Mouse (Mus musculus) lung, embryonic 15.5 days (tissue): ENCODE data around the gene Tsg101. TPM values are rescaled to one million over a fixed set of nuclear protein-coding genes. Genes with fewer than 3 reads are reported as not detected.

Source experiments
- ATAC-seq: fragments of 200-750 bp; cut with Nextera tagmentation; 2 replicates; pipeline ENCODE4 v1.8.0; 2017; ENCODE audit warnings: moderate number of reproducible peaks, borderline replicate concordance; ENCODE audit not compliant: low FRiP score, low TSS enrichment; ENCODE audit errors: extremely low read depth
- H3K27ac ChIP-seq: fragments of 300-500 bp; sonication (generic); 2 replicates; pipeline ENCODE4 v1.5.1; 2015; ENCODE audit warnings: moderate library complexity, mild to moderate bottlenecking, inconsistent platforms
- H3K27me3 ChIP-seq: fragments of 300-500 bp; sonication (generic); 2 replicates; pipeline ENCODE4 v1.6.1; 2015; ENCODE audit warnings: inconsistent platforms
- H3K36me3 ChIP-seq: fragments of 300-500 bp; sonication (generic); 2 replicates; pipeline ENCODE4 v1.6.1; 2015; ENCODE audit warnings: inconsistent platforms
- H3K4me1 ChIP-seq: fragments of 300-500 bp; sonication (generic); 2 replicates; pipeline ENCODE4 v1.6.1; 2015; ENCODE audit warnings: inconsistent platforms
- H3K4me2 ChIP-seq: fragments of 300-500 bp; sonication (generic); 2 replicates; pipeline ENCODE4 v1.6.1; 2015; ENCODE audit warnings: inconsistent platforms, mild to moderate bottlenecking, moderate library complexity
- H3K4me3 ChIP-seq: fragments of 300-500 bp; sonication (generic); 2 replicates; pipeline ENCODE4 v1.5.1; 2015; ENCODE audit warnings: mild to moderate bottlenecking, inconsistent platforms
- H3K9ac ChIP-seq: fragments of 300-500 bp; sonication (generic); 2 replicates; pipeline ENCODE4 v1.6.1; 2015; ENCODE audit warnings: inconsistent platforms
- H3K9me3 ChIP-seq: fragments of 300-500 bp; sonication (generic); 2 replicates; pipeline ENCODE4 v1.6.1; 2016; ENCODE audit warnings: inconsistent platforms
- WGBS: fragments of 180-500 bp; shearing (Covaris S2); methylation state at CpG from one replicate; pipeline ENCODE4 v1.1.7; 2015; 5-methylcytosine and 5-hydroxymethylcytosine counted together
- polyA plus RNA-seq: library from polyadenylated mRNA; unstranded; fragments of >200 nt; fragmentation: Nextera tagmentation; extraction: Ambion mirVana; gene quantifications from 2 replicates; pipeline ENCODE4 v1.2.1, GENCODE M21; 2015

Gene Tsg101
- 157 and 163 TPM in 2 replicates for polyA plus RNA-seq

- under 1% methylated on average over 75 of the region's 75 CpGs for WGBS
- peak within 1 kb of the TSS; percentile 98 for H3K27ac ChIP-seq
- ATAC-seq: peak; percentile 96
- H3K4me1 ChIP-seq: peaks cover 37% of the 10 kb centered on the region
- H3K9ac ChIP-seq: peak within 1 kb of the TSS; percentile 94
- H3K4me3 ChIP-seq: peak within 1 kb of the TSS; percentile 75
- peaks cover 3% of the 10 kb centered on the region; the same call in 1 of the 2 replicates for H3K36me3 ChIP-seq
- no peaks in the 10 kb centered on the region for H3K27me3 ChIP-seq
- peak within 1 kb of the TSS; percentile 70 for H3K4me2 ChIP-seq
- H3K9me3 ChIP-seq: no peaks in the 10 kb centered on the region
Observed at GRCm38 (mm10) chr7:46919551-46920176, at the start of gene Tsg101. TSS of gene Tsg101 (minus strand) at chr7:46919969.

- Histone ChIP-seq H3K36me3 (no peaks in the 10 kb centered on the region), H3K4me3 (no peak overlapping the region), H3K9me3 (no peaks in the 10 kb centered on the region), H3K4me1 (peaks cover 14% of the 10 kb centered on the region), H3K27me3 (peaks cover 4% of the 10 kb centered on the region; the same call in 1 of the 2 replicates), H3K9ac (no peak overlapping the region), H3K4me2 (no peak overlapping the region), H3K27ac (no peak overlapping the region)
- no peak for ATAC-seq
- 82% methylated on average over 7 of the region's 7 CpGs for WGBS
Observed at GRCm38 (mm10) chr7:46964070-46964469, 44.3 kb upstream of the Tsg101 start.

DNA sequence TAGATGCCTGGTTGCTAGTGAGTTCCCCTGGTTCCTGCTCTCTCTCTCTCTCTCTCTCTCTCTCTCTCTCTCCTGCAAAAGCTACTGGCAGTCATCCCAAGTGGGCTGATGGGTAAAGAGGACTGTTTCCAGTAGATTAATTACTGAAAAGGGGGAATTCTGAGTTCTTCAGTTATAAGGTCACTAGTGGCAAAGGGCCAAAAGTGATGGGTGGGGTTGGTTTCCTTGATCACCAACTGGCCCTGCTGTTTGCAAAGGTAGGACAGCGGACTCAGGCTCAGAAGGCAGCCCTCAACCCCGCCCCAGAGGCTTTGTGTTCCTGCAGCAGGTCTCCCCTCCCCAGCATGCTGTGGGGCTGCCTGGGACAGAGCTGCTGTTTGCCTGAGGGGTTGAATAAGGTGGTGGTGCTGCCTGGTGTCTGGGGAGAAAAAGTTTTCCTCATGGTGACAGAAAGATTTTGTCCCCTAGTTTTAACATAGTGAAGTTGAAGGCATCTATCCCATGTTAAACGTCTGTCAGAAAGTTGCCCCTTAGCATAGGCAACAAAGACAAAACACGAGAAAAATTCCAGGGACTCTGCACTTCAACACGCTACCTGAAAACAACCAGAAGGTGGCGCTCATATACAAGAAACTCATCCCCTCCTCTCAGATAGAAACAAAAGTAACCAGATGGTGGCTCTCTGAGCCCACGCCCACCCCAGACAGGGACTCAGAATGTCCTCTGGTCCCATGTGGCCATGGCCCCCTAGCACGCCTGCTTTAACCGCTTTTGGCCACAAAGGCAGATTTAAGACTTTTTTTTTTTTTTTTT, 43.2 kb upstream of the Tsg101 start:
- no peaks in the 10 kb centered on the region for H3K9me3 ChIP-seq
- WGBS: 1% methylated on average over 9 of the region's 9 CpGs
- H3K27ac ChIP-seq: peak overlapping the region; percentile 69
- H3K4me3 ChIP-seq: no peak overlapping the region
- peak overlapping the region; percentile 15; the same call in 1 of the 2 replicates for H3K9ac ChIP-seq
- peaks cover 4% of the 10 kb centered on the region; the same call in 1 of the 2 replicates for H3K27me3 ChIP-seq
- H3K4me1 ChIP-seq: peaks cover 17% of the 10 kb centered on the region
- peak overlapping the region; percentile 39 for H3K4me2 ChIP-seq
- peak; percentile 86 for ATAC-seq
- no peaks in the 10 kb centered on the region for H3K36me3 ChIP-seq

- peaks cover 23% of the 10 kb centered on the region for H3K4me1 ChIP-seq
- ATAC-seq: no peak
- H3K9ac ChIP-seq: no peak overlapping the region
- peaks cover 4% of the 10 kb centered on the region; the same call in 1 of the 2 replicates for H3K27me3 ChIP-seq
- H3K4me2 ChIP-seq: no peak overlapping the region
- H3K36me3 ChIP-seq: no peaks in the 10 kb centered on the region
- 0 out of 2 replicates have a peak overlapping the region, but pooled peaks have one; percentile 69 for H3K27ac ChIP-seq
- no peak overlapping the region for H3K4me3 ChIP-seq
- no peaks in the 10 kb centered on the region for H3K9me3 ChIP-seq
Observed at GRCm38 (mm10) chr7:46962132-46962531, 42.4 kb upstream of the Tsg101 start.

- 37% methylated on average over 3 of the region's 3 CpGs for WGBS
- no peaks in the 10 kb centered on the region for H3K36me3 ChIP-seq
- H3K9me3 ChIP-seq: no peaks in the 10 kb centered on the region
- no peak overlapping the region for H3K4me3 ChIP-seq
- H3K4me2 ChIP-seq: no peak overlapping the region
- peaks cover 24% of the 10 kb centered on the region for H3K4me1 ChIP-seq
- no peak for ATAC-seq
- peaks cover 4% of the 10 kb centered on the region; the same call in 1 of the 2 replicates for H3K27me3 ChIP-seq
- no peak overlapping the region for H3K27ac ChIP-seq
- H3K9ac ChIP-seq: no peak overlapping the region
Observed at GRCm38 (mm10) chr7:46960991-46961390, 41.2 kb upstream of the Tsg101 start.

- ATAC-seq: no peak
- peaks cover 24% of the 10 kb centered on the region for H3K4me1 ChIP-seq
- H3K4me2 ChIP-seq: peak overlapping the region; percentile 73
- 14% methylated on average over 9 of the region's 9 CpGs for WGBS
- peaks cover 4% of the 10 kb centered on the region; the same call in 1 of the 2 replicates for H3K27me3 ChIP-seq
- H3K27ac ChIP-seq: no peak overlapping the region
- H3K9me3 ChIP-seq: no peaks in the 10 kb centered on the region
- peak overlapping the region; percentile 72 for H3K4me3 ChIP-seq
- H3K36me3 ChIP-seq: peaks cover 10% of the 10 kb centered on the region; the same call in 1 of the 2 replicates
- H3K9ac ChIP-seq: peak overlapping the region; percentile 74; the same call in 1 of the 2 replicates
Observed at GRCm38 (mm10) chr7:46958853-46959252, 39.1 kb upstream of the Tsg101 start.

- Histone ChIP-seq H3K9me3 (no peaks in the 10 kb centered on the region), H3K4me3 (peak within 1 kb of the TSS; percentile 72), H3K4me2 (peak within 1 kb of the TSS; percentile 73), H3K9ac (peak within 1 kb of the TSS; percentile 74), H3K4me1 (peaks cover 19% of the 10 kb centered on the region), H3K27ac (peak within 1 kb of the TSS; percentile 30; the same call in 1 of the 2 replicates), H3K27me3 (peaks cover 4% of the 10 kb centered on the region; the same call in 1 of the 2 replicates), H3K36me3 (peaks cover 18% of the 10 kb centered on the region)
- WGBS: under 1% methylated on average over 51 of the region's 51 CpGs
- ATAC-seq: peak; percentile 89
Observed at GRCm38 (mm10) chr7:46957831-46958691, 38.3 kb upstream of the Tsg101 start, which contains the start of gene Uevld. TSS of gene Uevld (minus strand) at chr7:46958527.

GRCm38 (mm10) chr7:46935847-46936246, 16.1 kb upstream of the Tsg101 start:
- H3K36me3 ChIP-seq: peaks cover 56% of the 10 kb centered on the region
- H3K4me3 ChIP-seq: no peak overlapping the region
- H3K27ac ChIP-seq: no peak overlapping the region
- 0 out of 2 replicates have a peak, but pooled peaks cover 2% of the 10 kb centered on the region for H3K4me1 ChIP-seq
- no peak overlapping the region for H3K4me2 ChIP-seq
- ATAC-seq: peak; percentile 8; the same call in 1 of the 2 replicates
- no peaks in the 10 kb centered on the region for H3K9me3 ChIP-seq
- no peaks in the 10 kb centered on the region for H3K27me3 ChIP-seq
- H3K9ac ChIP-seq: no peak overlapping the region
- WGBS: 30% methylated on average over 4 of the region's 4 CpGs

GRCm38 (mm10) chr7:46934788-46935187, 15.0 kb upstream of the Tsg101 start:
- Histone ChIP-seq H3K4me2 (no peak overlapping the region), H3K9me3 (no peaks in the 10 kb centered on the region), H3K4me1 (no peaks in the 10 kb centered on the region), H3K36me3 (peaks cover 56% of the 10 kb centered on the region), H3K9ac (no peak overlapping the region), H3K27me3 (no peaks in the 10 kb centered on the region), H3K4me3 (no peak overlapping the region), H3K27ac (0 out of 2 replicates have a peak overlapping the region, but pooled peaks have one; percentile 5)
- ATAC-seq: no peak
- 76% methylated on average over 8 of the region's 8 CpGs for WGBS

DNA sequence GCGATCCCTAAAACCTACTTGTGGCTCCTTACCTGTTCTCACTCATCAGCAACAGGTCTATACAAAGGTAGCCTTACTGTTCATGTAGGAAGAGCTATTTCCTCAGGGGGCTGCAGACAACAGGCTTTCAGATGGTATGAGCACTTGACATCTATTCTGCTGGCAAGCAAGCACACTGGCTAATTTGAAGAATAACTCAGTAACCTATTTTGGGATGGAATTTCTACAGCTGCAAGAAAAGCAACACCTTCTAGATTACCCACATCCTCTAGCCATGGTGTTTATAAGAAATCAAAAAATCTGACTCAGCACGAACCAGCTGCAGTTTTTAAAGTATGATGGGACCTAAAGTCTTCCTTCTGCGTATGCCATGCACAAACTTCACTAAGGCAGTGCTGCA, 11.6 kb upstream of the Tsg101 start:
- WGBS: 95% methylated on average over 3 of the region's 3 CpGs
- no peak overlapping the region for H3K4me2 ChIP-seq
- no peak for ATAC-seq
- peaks cover 44% of the 10 kb centered on the region for H3K36me3 ChIP-seq
- H3K4me1 ChIP-seq: no peaks in the 10 kb centered on the region
- no peak overlapping the region for H3K4me3 ChIP-seq
- no peak overlapping the region for H3K9ac ChIP-seq
- H3K9me3 ChIP-seq: no peaks in the 10 kb centered on the region
- H3K27me3 ChIP-seq: no peaks in the 10 kb centered on the region
- no peak overlapping the region for H3K27ac ChIP-seq

DNA sequence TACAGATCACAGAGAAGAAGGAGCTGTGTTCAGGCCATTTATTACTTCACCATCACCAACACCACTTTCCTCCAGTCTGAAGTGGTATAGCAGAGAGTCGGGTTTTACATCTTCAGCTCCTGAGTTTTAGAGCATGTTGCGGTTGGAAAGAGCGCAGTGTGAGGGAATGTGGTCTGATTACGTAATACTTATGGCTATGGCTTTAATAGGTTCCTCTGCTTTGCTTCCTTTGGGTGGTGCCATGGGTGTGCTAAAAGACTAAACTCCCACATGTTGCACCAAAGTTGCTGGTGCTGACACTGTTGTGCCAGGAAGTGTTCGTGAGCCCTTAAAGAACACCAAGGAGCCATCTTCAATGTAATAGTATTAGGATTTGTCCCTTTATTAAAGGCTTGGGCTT, 8.5 kb upstream of the Tsg101 start:
- H3K4me1 ChIP-seq: no peaks in the 10 kb centered on the region
- H3K27ac ChIP-seq: no peak overlapping the region
- H3K27me3 ChIP-seq: no peaks in the 10 kb centered on the region
- no peak for ATAC-seq
- peaks cover 30% of the 10 kb centered on the region for H3K36me3 ChIP-seq
- H3K9me3 ChIP-seq: no peaks in the 10 kb centered on the region
- 85% methylated on average over 5 of the region's 5 CpGs for WGBS
- H3K4me2 ChIP-seq: no peak overlapping the region
- no peak overlapping the region for H3K4me3 ChIP-seq
- H3K9ac ChIP-seq: no peak overlapping the region
